Mouse (Mus musculus): ENCODE results near the gene Cnr1. TPM values are rescaled to one million over a fixed set of nuclear protein-coding genes. Genes with fewer than 3 reads are reported as not detected.

The Cnr1 gene
- total RNA-seq, 4 experiments from 2014 or later = 0.09 to 0.57 (median 0.27) TPM

- DNase-seq (ENCODE audit: low spot score) = no peak
Measured at GRCm38 (mm10) chr4:33941557-33941956, 17.2 kb downstream of the Cnr1 start.

GRCm38 (mm10) chr4:33943936-33944335 lies 19.5 kb downstream of the Cnr1 start:
- DNase-seq (ENCODE audit: low spot score) = no peak

GRCm38 (mm10) chr4:33945742-33946141 lies 21.3 kb downstream of the Cnr1 start:
- DNase-seq (ENCODE audit: low spot score) = no peak

GRCm38 (mm10) chr4:33947584-33947983 lies 23.2 kb downstream of the Cnr1 start:
- no peak for DNase-seq (ENCODE audit: low spot score)

GRCm38 (mm10) chr4:33957398-33957797 lies 33.0 kb downstream of the Cnr1 start:
- no peak for DNase-seq (ENCODE audit: low spot score)

GRCm38 (mm10) chr4:33958515-33958914 lies 34.1 kb downstream of the Cnr1 start:
- DNase-seq (ENCODE audit: low spot score) = no peak

- DNase-seq (ENCODE audit: low spot score) = no peak
Measured at GRCm38 (mm10) chr4:33959841-33960240, 35.4 kb downstream of the Cnr1 start.

GRCm38 (mm10) chr4:33970726-33971125 lies 46.3 kb downstream of the Cnr1 start:
- no peak for DNase-seq (ENCODE audit: low spot score)

- no peak for DNase-seq (ENCODE audit: low spot score)
Measured at GRCm38 (mm10) chr4:33988466-33989089, 64.2 kb downstream of the Cnr1 start.

GRCm38 (mm10) chr4:33992687-33993086 lies 68.3 kb downstream of the Cnr1 start:
- no peak for DNase-seq (ENCODE audit: low spot score)

GRCm38 (mm10) chr4:33996382-33996781 lies 72.0 kb downstream of the Cnr1 start:
- DNase-seq (ENCODE audit: low spot score) = no peak

Other genes with a start within 250 kb of the Cnr1 start
- gene Spaca1, start 125.6 kb downstream of the Cnr1 start, total RNA-seq (2022) = not detected

All from heart, adult 8-10 months (tissue).